Mouse (Mus musculus): Measurements from ENCODE around the gene Clmp.

DNA sequence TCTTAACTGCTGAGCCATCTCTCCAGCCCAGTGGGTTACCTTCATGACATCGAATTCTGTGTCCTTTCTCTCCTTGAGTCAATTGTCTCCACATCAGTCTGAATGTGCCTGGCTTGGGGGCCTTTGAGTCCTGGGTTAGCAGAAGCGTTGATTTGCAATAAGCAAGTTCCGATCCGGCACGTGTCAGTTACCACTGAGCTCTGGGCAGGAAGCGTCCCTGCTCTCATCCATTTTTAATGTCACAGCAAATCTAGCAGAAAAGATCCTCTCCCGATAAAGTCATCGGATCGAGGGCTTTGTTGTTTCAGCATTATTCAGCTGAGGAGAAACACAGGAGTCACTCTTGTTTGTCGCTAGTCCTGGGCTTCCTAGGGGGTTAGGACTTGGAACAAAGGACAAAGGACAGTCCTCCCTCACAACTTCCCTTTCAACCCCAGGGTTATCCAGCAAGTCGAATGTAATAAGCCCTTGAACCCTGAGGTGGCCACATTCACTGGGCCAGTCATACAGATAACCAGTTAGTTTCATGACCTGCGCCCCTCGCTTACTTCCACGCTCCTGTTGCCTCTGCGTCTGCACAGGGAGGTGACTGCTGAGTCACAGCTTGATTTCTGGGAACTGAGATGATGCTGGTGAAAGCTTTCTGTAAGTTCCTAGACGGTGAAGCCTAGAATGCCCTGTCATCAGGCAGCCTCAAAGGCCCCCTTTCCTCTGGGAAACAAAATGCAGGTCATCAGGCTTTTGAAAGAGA is 43.1 kb upstream of the Clmp start:
- TF ChIP-seq POLR2A (IDR thresholded peaks at IDR 0.05; ENCODE audit: borderline replicate concordance, extremely low read depth, insufficient read depth, insufficient read length, poor library complexity, severe bottlenecking) (no peak), CTCF (IDR thresholded peaks at IDR 0.05; ENCODE audit: borderline replicate concordance, extremely low read depth, insufficient read depth, insufficient read length) (no peak)

Measured in brain, embryonic 14.5 days (tissue).